In the genomic region with DNA sequence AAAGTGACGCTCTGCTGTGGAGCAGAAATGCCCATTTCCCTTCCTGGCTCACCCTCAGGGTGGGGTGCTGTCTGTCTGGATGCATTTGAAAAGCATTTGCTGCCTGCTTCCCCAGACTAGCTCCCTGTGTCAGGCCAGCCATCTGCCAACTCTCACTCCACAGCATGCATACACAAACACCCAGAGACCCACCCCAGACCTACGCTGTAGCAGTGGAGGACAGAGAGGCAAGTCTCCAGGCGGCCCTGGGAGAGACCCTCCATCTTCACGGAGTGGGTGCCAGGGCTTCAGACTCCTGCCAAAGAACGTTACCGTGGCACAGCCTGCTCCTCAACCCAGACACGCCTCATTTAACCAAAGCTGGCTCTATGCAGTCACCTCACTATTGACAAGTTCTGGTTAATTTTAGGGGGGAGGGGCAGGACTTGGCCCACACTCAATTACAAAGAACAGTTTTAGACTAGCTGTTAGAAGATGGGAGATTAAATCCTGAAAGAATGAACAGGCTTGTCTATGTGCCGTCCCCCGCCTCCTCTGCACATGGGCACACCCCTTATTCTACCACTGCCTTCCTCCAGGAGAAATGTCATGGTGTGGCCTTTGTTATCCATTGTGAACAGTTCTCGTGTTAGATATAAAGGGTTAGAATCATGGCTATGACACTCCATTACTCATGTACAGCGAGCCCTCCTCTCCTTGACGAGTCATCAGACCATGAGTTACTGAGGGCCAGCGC, we compare ENCODE assay signal across 9 mouse cellular contexts. TPM values are rescaled to one million over a fixed set of nuclear protein-coding genes. Genes with fewer than 3 reads are reported as not detected.
DNase-seq lines count a peak whose midpoint lies in the region; ATAC-seq and TF ChIP-seq lines count a peak whose summit lies in the region.
"Had no signal": no experiment of that assay in that cellular context is flagged by ENCODE, and none has a peak within 500 bp of the region (broad histone marks: within the 10 kb centered on the region; RNA-seq: fewer than 3 reads in every experiment).

No protein-coding gene starts in this region.

- H3K4me3 ChIP-seq in embryonic facial prominence, embryonic 14.5 days (ENCODE audit: low read depth, low read length) = no peak overlapping the region
- no peak overlapping the region for H3K4me3 ChIP-seq in embryonic facial prominence, embryonic 10.5 days
- H3K4me3 ChIP-seq in kidney, postnatal 0 days (replicated peaks; ENCODE audit: low read depth, low read length) = no peak overlapping the region
- H3K4me3 ChIP-seq in neural tube, embryonic 15.5 days (replicated peaks) = no peak overlapping the region
- H3K4me3 ChIP-seq: limb, embryonic 12.5 days had no signal

- peak; percentile 44; the same call in 1 of the 2 replicates for ATAC-seq in embryonic facial prominence, embryonic 14.5 days (ENCODE audit: low read depth)
- ATAC-seq in kidney, postnatal 0 days (replicated peaks; ENCODE audit: low FRiP score, low read depth) = 0 out of 2 replicates have a peak, but pooled peaks have one; percentile 33
- ATAC-seq in neural tube, embryonic 15.5 days (ENCODE audit: low FRiP score) = peak; percentile 89

- H3K27me3 ChIP-seq in embryonic facial prominence, embryonic 14.5 days (replicated peaks; ENCODE audit: control insufficient read depth, insufficient read depth, low read length) = no peaks in the 10 kb centered on the region
- no peaks in the 10 kb centered on the region for H3K27me3 ChIP-seq in embryonic facial prominence, embryonic 10.5 days (replicated peaks; ENCODE audit: low read depth, poor library complexity, severe bottlenecking)
- H3K27me3 ChIP-seq in kidney, postnatal 0 days (ENCODE audit: insufficient read depth, low read length) = no peaks in the 10 kb centered on the region
- H3K27me3 ChIP-seq in neural tube, embryonic 15.5 days (replicated peaks) = no peaks in the 10 kb centered on the region
- H3K27me3 ChIP-seq: limb, embryonic 12.5 days had no signal

- TF ChIP-seq CTCF in kidney, postnatal 0 days (IDR thresholded peaks at IDR 0.05; ENCODE audit: low read depth) = no peak

- no peak overlapping the region for H3K4me2 ChIP-seq in embryonic facial prominence, embryonic 14.5 days (ENCODE audit: low read depth, low read length)
- H3K4me2 ChIP-seq in kidney, postnatal 0 days (ENCODE audit: low read length) = no peak overlapping the region
- no peak overlapping the region for H3K4me2 ChIP-seq in neural tube, embryonic 15.5 days
- H3K4me2 ChIP-seq: limb, embryonic 12.5 days had no signal

- no peak overlapping the region for H3K9ac ChIP-seq in embryonic facial prominence, embryonic 14.5 days (ENCODE audit: low read depth, low read length)
- no peak overlapping the region for H3K9ac ChIP-seq in kidney, postnatal 0 days (ENCODE audit: low read depth, low read length)
- no peak overlapping the region for H3K9ac ChIP-seq in neural tube, embryonic 15.5 days (replicated peaks)
- H3K9ac ChIP-seq: limb, embryonic 12.5 days had no signal

- DNase-seq in embryonic facial prominence, embryonic 14.5 days (ENCODE audit: low spot score) = peak; percentile 5
- no peak for DNase-seq in embryonic facial prominence, embryonic 10.5 days (ENCODE audit: low spot score)
- peak; percentile 12 for DNase-seq in retina, postnatal 1 day
- no peak for DNase-seq in retina, embryonic 14.5 days (ENCODE audit: low spot score)
- no peak for DNase-seq in kidney, postnatal 0 days (ENCODE audit: low spot score)
- DNase-seq in adrenal gland, postnatal 14 days = no peak
- no peak for DNase-seq in heart, adult 11 months

- no peak overlapping the region for H3K27ac ChIP-seq in embryonic facial prominence, embryonic 14.5 days (replicated peaks; ENCODE audit: low read depth, low read length)
- no peak overlapping the region for H3K27ac ChIP-seq in embryonic facial prominence, embryonic 10.5 days (replicated peaks)
- H3K27ac ChIP-seq in kidney, postnatal 0 days = no peak overlapping the region
- H3K27ac ChIP-seq in neural tube, embryonic 15.5 days (replicated peaks) = peak overlapping the region; percentile 60
- H3K27ac ChIP-seq: limb, embryonic 12.5 days had no signal

- H3K9me3 ChIP-seq in embryonic facial prominence, embryonic 14.5 days (ENCODE audit: control insufficient read depth, low read length) = no peaks in the 10 kb centered on the region
- no peaks in the 10 kb centered on the region for H3K9me3 ChIP-seq in embryonic facial prominence, embryonic 10.5 days
- H3K9me3 ChIP-seq in kidney, postnatal 0 days (replicated peaks; ENCODE audit: low read length) = no peaks in the 10 kb centered on the region
- H3K9me3 ChIP-seq in neural tube, embryonic 15.5 days (replicated peaks) = no peaks in the 10 kb centered on the region
- H3K9me3 ChIP-seq: limb, embryonic 12.5 days had no signal

- 60% methylated on average over 13 of the region's 13 CpGs for WGBS in embryonic facial prominence, embryonic 14.5 days
- 80% methylated on average over 13 of the region's 13 CpGs for WGBS in embryonic facial prominence, embryonic 10.5 days
- 51% methylated on average over 13 of the region's 13 CpGs for WGBS in kidney, postnatal 0 days
- WGBS in neural tube, embryonic 15.5 days = 40% methylated on average over 13 of the region's 13 CpGs

- no peaks in the 10 kb centered on the region for H3K36me3 ChIP-seq in embryonic facial prominence, embryonic 14.5 days (ENCODE audit: control insufficient read depth, insufficient read depth, low read length)
- H3K36me3 ChIP-seq in embryonic facial prominence, embryonic 10.5 days (replicated peaks) = no peaks in the 10 kb centered on the region
- no peaks in the 10 kb centered on the region for H3K36me3 ChIP-seq in kidney, postnatal 0 days (ENCODE audit: insufficient read depth, low read length)
- H3K36me3 ChIP-seq in neural tube, embryonic 15.5 days = 0 out of 2 replicates have a peak, but pooled peaks cover 6% of the 10 kb centered on the region
- H3K36me3 ChIP-seq: limb, embryonic 12.5 days had no signal

- no peaks in the 10 kb centered on the region for H3K4me1 ChIP-seq in embryonic facial prominence, embryonic 14.5 days (ENCODE audit: control insufficient read depth, insufficient read depth, low read length)
- H3K4me1 ChIP-seq in embryonic facial prominence, embryonic 10.5 days = peaks cover 6% of the 10 kb centered on the region; the same call in 1 of the 2 replicates
- no peaks in the 10 kb centered on the region for H3K4me1 ChIP-seq in kidney, postnatal 0 days (replicated peaks; ENCODE audit: insufficient read depth, low read length)
- H3K4me1 ChIP-seq in neural tube, embryonic 15.5 days = peaks cover 10% of the 10 kb centered on the region

RNA-seq across cellular contexts. Expression of gene Chdh, which starts 47.4 kb away (rescaled TPM):
- polyA plus RNA-seq in embryonic facial prominence, embryonic 14.5 days (2014; fragmentation: Nextera tagmentation; extraction: Ambion mirVana) = 0.70 and 1.0 TPM in 2 replicates
- 0.05 and 0.17 TPM in 2 replicates for polyA plus RNA-seq in embryonic facial prominence, embryonic 10.5 days (2016; fragmentation: Nextera tagmentation; extraction: Ambion mirVana)
- 4.1 and 4.3 TPM in 2 replicates for polyA plus RNA-seq in kidney, postnatal 0 days (2015; fragmentation: Nextera tagmentation; extraction: Ambion mirVana)
- 0.52 and 1.7 TPM in 2 replicates for polyA plus RNA-seq in neural tube, embryonic 15.5 days (2015; fragmentation: Nextera tagmentation; extraction: Ambion mirVana)
- total RNA-seq in adrenal gland, postnatal 14 days (2021) = 21.1 and 23.9 TPM in 2 replicates

RNA-seq across cellular contexts. Expression of gene Il17rb, which starts 47.5 kb away (rescaled TPM):
- polyA plus RNA-seq in embryonic facial prominence, embryonic 14.5 days (2014; fragmentation: Nextera tagmentation; extraction: Ambion mirVana) = 1.2 and 1.4 TPM in 2 replicates
- polyA plus RNA-seq in embryonic facial prominence, embryonic 10.5 days (2016; fragmentation: Nextera tagmentation; extraction: Ambion mirVana) = 1.1 and 1.6 TPM in 2 replicates
- polyA plus RNA-seq in kidney, postnatal 0 days (2015; fragmentation: Nextera tagmentation; extraction: Ambion mirVana) = 1.9 and 2.1 TPM in 2 replicates
- 0.96 and 4.2 TPM in 2 replicates for polyA plus RNA-seq in neural tube, embryonic 15.5 days (2015; fragmentation: Nextera tagmentation; extraction: Ambion mirVana)
- total RNA-seq in adrenal gland, postnatal 14 days (2021) = 2.2 and 2.3 TPM in 2 replicates

Comparison
In these comparisons a context has a peak if more than half of its experiments do, and no peak if none do; other contexts are left out.
1. DNase-seq: peak in embryonic facial prominence, embryonic 14.5 days (single experiment) and retina, postnatal 1 day (single experiment); none in embryonic facial prominence, embryonic 10.5 days (single experiment), retina, embryonic 14.5 days (single experiment), kidney, postnatal 0 days (single experiment), adrenal gland, postnatal 14 days (single experiment) and heart, adult 11 months (single experiment).
2. ATAC-seq: peak in every context shown above with its lines; median percentile 89 in neural tube, embryonic 15.5 days; 44 in embryonic facial prominence, embryonic 14.5 days; 33 in kidney, postnatal 0 days.